Mouse (Mus musculus): Measurements from ENCODE around the gene Mthfd1l. TPM values are rescaled to one million over a fixed set of nuclear protein-coding genes. Genes with fewer than 3 reads are reported as not detected.
A peak's percentile ranks its signal among the peaks of the same experiment; 100 is the strongest.

Gene Mthfd1l
- polyA plus RNA-seq, 1 experiment = 5.8 TPM

GRCm38 (mm10) chr10:4036476-4036875 is 63.6 kb downstream of the Mthfd1l start:
- no peak overlapping the region for H3K27ac ChIP-seq (ENCODE audit: insufficient read depth, low read length)
- no peak for TF ChIP-seq CTCF (IDR thresholded peaks at IDR 0.05; ENCODE audit: extremely low read depth, insufficient read depth, insufficient read length, insufficient replicate concordance)
- TF ChIP-seq POLR2A (IDR thresholded peaks at IDR 0.05; ENCODE audit: low read depth, low read length) = no peak
- H3K36me3 ChIP-seq (ENCODE audit: control insufficient read depth, insufficient read depth, low read length) = peaks cover 2% of the 10 kb centered on the region; the same call in 1 of the 2 replicates
- H3K4me1 ChIP-seq (ENCODE audit: control insufficient read depth, insufficient read depth, insufficient read length) = no peaks in the 10 kb centered on the region
- H3K27me3 ChIP-seq (ENCODE audit: control insufficient read depth, insufficient read depth, low read length) = no peaks in the 10 kb centered on the region
- no peak overlapping the region for H3K4me3 ChIP-seq (ENCODE audit: extremely low read depth, insufficient read depth, insufficient read length)
- 94% methylated on average over 7 of the region's 7 CpGs for WGBS
- DNase-seq (ENCODE audit: low read depth in 1 of 2, low spot score in 2 of 2) = no peak

GRCm38 (mm10) chr10:4037066-4037465 is 64.1 kb downstream of the Mthfd1l start:
- 82% methylated on average over 3 of the region's 3 CpGs for WGBS
- DNase-seq (ENCODE audit: low read depth in 1 of 2, low spot score in 2 of 2) = no peak
- peaks cover 2% of the 10 kb centered on the region; the same call in 1 of the 2 replicates for H3K36me3 ChIP-seq (ENCODE audit: control insufficient read depth, insufficient read depth, low read length)
- H3K4me3 ChIP-seq (ENCODE audit: extremely low read depth, insufficient read depth, insufficient read length) = no peak overlapping the region
- H3K27me3 ChIP-seq (ENCODE audit: control insufficient read depth, insufficient read depth, low read length) = no peaks in the 10 kb centered on the region
- TF ChIP-seq CTCF (IDR thresholded peaks at IDR 0.05; ENCODE audit: extremely low read depth, insufficient read depth, insufficient read length, insufficient replicate concordance) (no peak), POLR2A (IDR thresholded peaks at IDR 0.05; ENCODE audit: low read depth, low read length) (no peak)
- no peak overlapping the region for H3K27ac ChIP-seq (ENCODE audit: insufficient read depth, low read length)
- no peaks in the 10 kb centered on the region for H3K4me1 ChIP-seq (ENCODE audit: control insufficient read depth, insufficient read depth, insufficient read length)

GRCm38 (mm10) chr10:4038576-4038975 is 65.7 kb downstream of the Mthfd1l start:
- Histone ChIP-seq H3K36me3 (ENCODE audit: control insufficient read depth, insufficient read depth, low read length) (peaks cover 2% of the 10 kb centered on the region; the same call in 1 of the 2 replicates), H3K27me3 (ENCODE audit: control insufficient read depth, insufficient read depth, low read length) (no peaks in the 10 kb centered on the region), H3K4me3 (ENCODE audit: extremely low read depth, insufficient read depth, insufficient read length) (no peak overlapping the region), H3K27ac (ENCODE audit: insufficient read depth, low read length) (no peak overlapping the region), H3K4me1 (ENCODE audit: control insufficient read depth, insufficient read depth, insufficient read length) (no peaks in the 10 kb centered on the region)
- WGBS = 95% methylated on average over 11 of the region's 11 CpGs
- TF ChIP-seq CTCF (IDR thresholded peaks at IDR 0.05; ENCODE audit: extremely low read depth, insufficient read depth, insufficient read length, insufficient replicate concordance) (no peak), POLR2A (IDR thresholded peaks at IDR 0.05; ENCODE audit: low read depth, low read length) (no peak)
- DNase-seq (ENCODE audit: low read depth in 1 of 2, low spot score in 2 of 2) = no peak

- TF ChIP-seq CTCF (IDR thresholded peaks at IDR 0.05; ENCODE audit: extremely low read depth, insufficient read depth, insufficient read length, insufficient replicate concordance) (peak; percentile 46; the same call in 1 of the 2 replicates), POLR2A (IDR thresholded peaks at IDR 0.05; ENCODE audit: low read depth, low read length) (no peak)
These were observed 68.8 kb downstream of the Mthfd1l start for GRCm38 (mm10) chr10:4041691-4042090.

GRCm38 (mm10) chr10:4044421-4044820 is 71.5 kb downstream of the Mthfd1l start:
- H3K27me3 ChIP-seq (ENCODE audit: control insufficient read depth, insufficient read depth, low read length) = no peaks in the 10 kb centered on the region
- H3K4me1 ChIP-seq (ENCODE audit: control insufficient read depth, insufficient read depth, insufficient read length) = no peaks in the 10 kb centered on the region
- TF ChIP-seq CTCF (IDR thresholded peaks at IDR 0.05; ENCODE audit: extremely low read depth, insufficient read depth, insufficient read length, insufficient replicate concordance) = no peak
- no peaks in the 10 kb centered on the region; the same call in 1 of the 2 replicates for H3K36me3 ChIP-seq (ENCODE audit: control insufficient read depth, insufficient read depth, low read length)
- 93% methylated on average over 7 of the region's 7 CpGs for WGBS
- no peak for DNase-seq (ENCODE audit: low read depth in 1 of 2, low spot score in 2 of 2)
- H3K4me3 ChIP-seq (ENCODE audit: extremely low read depth, insufficient read depth, insufficient read length) = no peak overlapping the region
- no peak overlapping the region for H3K27ac ChIP-seq (ENCODE audit: insufficient read depth, low read length)

More at GRCm38 (mm10) chr10:4041691-4042090, 68.8 kb downstream of the Mthfd1l start:
- 72% methylated on average over 9 of the region's 9 CpGs for WGBS
- no peak overlapping the region for H3K4me3 ChIP-seq (ENCODE audit: extremely low read depth, insufficient read depth, insufficient read length)
- H3K36me3 ChIP-seq (ENCODE audit: control insufficient read depth, insufficient read depth, low read length) = no peaks in the 10 kb centered on the region; the same call in 1 of the 2 replicates
- no peaks in the 10 kb centered on the region for H3K27me3 ChIP-seq (ENCODE audit: control insufficient read depth, insufficient read depth, low read length)
- DNase-seq (ENCODE audit: low read depth in 1 of 2, low spot score in 2 of 2) = peak; percentile 4 to 21
- H3K27ac ChIP-seq (ENCODE audit: insufficient read depth, low read length) = no peak overlapping the region
- no peaks in the 10 kb centered on the region for H3K4me1 ChIP-seq (ENCODE audit: control insufficient read depth, insufficient read depth, insufficient read length)

- TF ChIP-seq CTCF (IDR thresholded peaks at IDR 0.05; ENCODE audit: extremely low read depth, insufficient read depth, insufficient read length, insufficient replicate concordance) = no peak
- Histone ChIP-seq H3K4me1 (ENCODE audit: control insufficient read depth, insufficient read depth, insufficient read length) (no peaks in the 10 kb centered on the region), H3K27ac (ENCODE audit: insufficient read depth, low read length) (no peak overlapping the region), H3K4me3 (ENCODE audit: extremely low read depth, insufficient read depth, insufficient read length) (no peak overlapping the region), H3K27me3 (ENCODE audit: control insufficient read depth, insufficient read depth, low read length) (no peaks in the 10 kb centered on the region), H3K36me3 (ENCODE audit: control insufficient read depth, insufficient read depth, low read length) (no peaks in the 10 kb centered on the region; the same call in 1 of the 2 replicates)
- DNase-seq (ENCODE audit: low read depth in 1 of 2, low spot score in 2 of 2) = no peak
- WGBS = 81% methylated on average over 4 of the region's 4 CpGs
These were observed 73.6 kb downstream of the Mthfd1l start for GRCm38 (mm10) chr10:4046496-4046895.

GRCm38 (mm10) chr10:4047666-4048065 is 74.7 kb downstream of the Mthfd1l start:
- no peak for DNase-seq (ENCODE audit: low read depth in 1 of 2, low spot score in 2 of 2)
- Histone ChIP-seq H3K4me1 (ENCODE audit: control insufficient read depth, insufficient read depth, insufficient read length) (no peaks in the 10 kb centered on the region), H3K36me3 (ENCODE audit: control insufficient read depth, insufficient read depth, low read length) (no peaks in the 10 kb centered on the region; the same call in 1 of the 2 replicates), H3K27me3 (ENCODE audit: control insufficient read depth, insufficient read depth, low read length) (no peaks in the 10 kb centered on the region), H3K4me3 (ENCODE audit: extremely low read depth, insufficient read depth, insufficient read length) (no peak overlapping the region), H3K27ac (ENCODE audit: insufficient read depth, low read length) (no peak overlapping the region)
- TF ChIP-seq POLR2A (IDR thresholded peaks at IDR 0.05; ENCODE audit: low read depth, low read length) (no peak), CTCF (IDR thresholded peaks at IDR 0.05; ENCODE audit: extremely low read depth, insufficient read depth, insufficient read length, insufficient replicate concordance) (no peak)
- 92% methylated on average over 6 of the region's 6 CpGs for WGBS
